Mouse (Mus musculus) cerebellum, postnatal 25 days (tissue): Measurements from ENCODE around the gene Sult2b1.

Source experiments
- DNase-seq, 2 experiments: peaks; one replicate each; pipeline ENCODE4 v3.0.0; 2021; ENCODE audit warnings: mixed read lengths in 2 of 2

Gene Sult2b1

DNA sequence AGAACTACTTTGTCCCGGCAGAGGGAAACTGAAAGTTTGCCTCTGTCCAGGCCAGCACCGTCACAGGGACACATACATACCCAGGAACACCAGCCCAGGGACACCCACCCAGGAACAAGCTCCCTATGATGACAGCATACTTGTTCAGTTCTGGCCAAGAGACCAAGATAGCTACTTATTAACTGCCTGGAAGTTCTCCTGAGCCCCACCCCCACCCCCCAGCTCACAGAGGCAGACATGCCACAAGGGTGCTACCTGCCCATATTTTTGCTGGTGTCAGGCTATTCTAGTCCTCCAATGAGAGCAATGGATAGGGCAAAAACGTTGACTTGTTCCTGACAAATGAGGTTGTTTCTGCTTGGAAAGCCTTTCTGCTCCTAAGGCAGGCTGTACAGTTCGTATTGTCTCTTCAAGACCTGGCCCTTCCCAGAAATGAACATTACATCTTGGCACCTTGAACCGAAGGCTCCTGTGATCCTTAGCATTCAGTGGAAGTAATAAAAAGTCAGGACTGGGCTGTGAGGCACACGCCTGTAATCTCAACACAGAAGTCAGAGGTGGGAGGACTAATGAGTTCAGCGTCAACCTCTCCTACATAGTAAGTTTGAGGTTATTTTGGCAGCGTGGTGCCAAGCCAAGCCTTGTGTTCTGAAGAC, 13.9 kb downstream of the Sult2b1 start:
- no peak for DNase-seq

DNA sequence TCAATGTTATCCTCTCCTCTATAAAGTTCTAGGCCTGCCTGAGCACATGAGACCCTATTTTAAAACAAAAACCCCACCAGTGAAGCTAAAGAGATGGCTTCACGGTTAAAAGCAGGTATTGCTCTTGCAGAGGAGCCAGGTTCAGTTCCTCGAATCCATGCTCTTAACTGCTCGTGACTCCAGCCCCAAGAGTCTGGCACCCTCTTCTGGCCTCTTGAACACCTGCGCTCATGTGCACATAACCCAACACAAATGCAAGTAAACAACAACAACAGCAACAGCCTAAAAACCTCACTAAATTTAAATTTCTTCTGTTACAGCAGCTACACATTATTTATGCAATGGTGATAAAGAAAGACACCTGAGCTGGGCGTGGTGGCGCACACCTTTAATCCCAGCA, 17.0 kb downstream of the Sult2b1 start:
- DNase-seq: no peak

DNA sequence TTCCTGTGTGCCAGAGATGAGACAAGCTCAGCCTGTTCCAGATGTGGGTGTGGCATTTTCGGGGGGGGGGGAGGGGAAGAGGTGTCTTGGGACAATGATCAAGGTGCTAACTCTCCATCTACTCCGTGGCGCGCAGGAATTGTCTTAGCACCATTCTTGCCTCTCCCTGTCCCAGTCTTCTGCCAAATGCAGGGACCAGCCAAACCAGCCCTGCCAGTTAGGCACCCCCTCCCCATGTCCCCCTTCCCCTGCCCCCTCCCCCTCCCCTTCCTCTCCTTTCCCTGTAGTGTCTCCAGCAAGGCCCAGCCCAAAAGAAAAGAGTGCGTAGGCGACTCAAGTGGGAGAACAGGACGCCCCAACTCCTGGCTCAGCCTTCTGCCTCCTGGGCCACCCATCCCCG, 17.7 kb downstream of the Sult2b1 start:
- no peak for DNase-seq

DNA sequence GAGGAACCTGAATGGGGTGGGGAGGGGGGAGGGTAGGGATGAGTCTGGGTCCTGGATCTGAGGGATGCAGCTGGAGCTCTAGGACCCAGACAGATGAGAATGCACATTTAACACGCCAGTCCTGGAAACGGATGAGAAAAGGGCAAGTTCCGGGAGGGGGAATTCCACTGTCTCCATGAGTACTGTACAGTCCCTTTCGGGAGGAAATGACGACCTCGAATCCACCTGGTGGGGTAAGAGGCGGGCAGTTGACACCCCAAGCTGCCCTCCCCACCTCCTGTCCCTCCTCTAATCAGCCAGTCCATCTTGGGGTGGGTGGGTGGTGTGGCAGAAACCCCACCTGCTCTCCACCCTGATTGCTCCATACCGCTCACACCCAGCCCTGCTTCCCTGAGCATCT, 18.5 kb downstream of the Sult2b1 start:
- DNase-seq: no peak

DNA sequence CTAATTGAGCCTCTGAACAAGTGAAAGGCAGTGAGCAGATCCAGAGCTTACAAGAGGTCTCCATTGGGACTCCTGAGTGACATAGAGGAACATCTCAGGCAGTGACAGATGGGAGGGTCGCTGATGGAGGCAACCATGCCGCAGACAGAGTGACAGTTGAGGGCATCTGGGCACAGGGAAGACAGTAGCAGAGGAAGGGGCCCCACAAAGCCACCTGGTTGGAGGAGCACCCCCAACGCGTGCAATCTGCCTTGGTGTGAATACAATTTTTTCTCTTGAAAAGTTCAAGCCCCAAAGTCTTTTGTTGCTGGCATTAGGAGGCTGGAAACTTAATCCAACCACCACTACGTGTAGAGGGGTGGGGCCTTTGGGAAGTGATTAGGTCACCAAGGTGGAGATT, 24.3 kb downstream of the Sult2b1 start:
- no peak for DNase-seq

DNA sequence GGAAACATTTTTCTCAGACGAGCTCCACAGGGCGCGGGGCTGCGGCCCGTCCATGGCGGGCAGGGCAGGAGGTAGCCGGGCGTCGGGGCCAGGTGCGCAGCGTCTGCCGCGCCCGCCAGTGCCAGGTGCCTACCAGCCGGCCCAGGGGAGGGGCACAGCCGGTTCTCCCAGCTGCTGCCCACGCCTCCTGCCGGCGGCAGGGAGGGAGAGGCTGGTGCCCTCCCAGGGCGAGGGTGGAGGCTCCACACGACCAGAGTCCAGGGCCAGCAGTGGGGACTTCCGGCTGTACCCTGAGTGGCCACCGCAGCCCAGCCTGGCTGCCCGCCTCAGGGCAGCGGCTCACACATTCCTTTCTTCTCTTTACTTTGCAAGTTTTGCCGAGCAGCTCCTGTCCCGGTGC, 25.1 kb downstream of the Sult2b1 start:
- DNase-seq: peak in 1 of 2 experiments; percentile 28

DNA sequence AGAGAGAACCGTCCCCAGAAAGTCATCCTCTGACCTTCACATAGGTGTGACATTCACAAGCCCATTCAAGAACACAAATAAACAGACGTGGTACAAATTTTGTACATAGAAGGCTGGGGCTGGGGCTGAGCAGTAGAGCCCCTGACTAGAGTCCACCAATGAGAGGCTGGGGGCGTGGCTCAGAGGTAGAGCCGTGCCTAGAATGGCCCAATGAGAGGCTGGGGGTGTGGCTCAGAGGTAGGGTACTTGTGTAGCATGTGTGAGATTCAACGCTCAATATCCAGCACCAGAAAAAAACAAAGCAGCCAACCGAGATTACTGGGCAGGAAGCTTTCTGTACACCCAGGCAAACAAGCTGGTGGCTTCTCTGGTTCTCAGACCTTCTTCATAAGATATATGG, 28.8 kb downstream of the Sult2b1 start:
- no peak for DNase-seq

DNA sequence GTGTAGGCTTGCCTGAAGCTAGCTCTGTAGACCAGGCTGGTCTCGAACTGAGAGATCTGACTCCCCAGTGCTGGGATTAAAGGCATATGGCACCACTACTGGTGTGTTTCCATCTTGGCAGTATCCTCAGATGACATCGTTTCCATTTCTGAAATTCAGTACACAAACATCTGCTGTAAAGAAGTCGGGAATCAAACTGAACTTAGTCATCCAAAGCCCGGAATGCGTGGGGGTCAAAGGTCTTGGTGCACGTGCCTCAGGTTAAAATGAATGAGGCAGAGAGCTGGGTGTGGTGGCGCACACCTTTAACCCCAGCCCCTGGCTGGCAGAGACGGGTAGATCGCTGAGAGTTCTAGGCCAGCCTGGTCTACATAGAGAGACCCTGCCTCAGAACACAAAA, 34.3 kb downstream of the Sult2b1 start:
- no peak for DNase-seq

DNA sequence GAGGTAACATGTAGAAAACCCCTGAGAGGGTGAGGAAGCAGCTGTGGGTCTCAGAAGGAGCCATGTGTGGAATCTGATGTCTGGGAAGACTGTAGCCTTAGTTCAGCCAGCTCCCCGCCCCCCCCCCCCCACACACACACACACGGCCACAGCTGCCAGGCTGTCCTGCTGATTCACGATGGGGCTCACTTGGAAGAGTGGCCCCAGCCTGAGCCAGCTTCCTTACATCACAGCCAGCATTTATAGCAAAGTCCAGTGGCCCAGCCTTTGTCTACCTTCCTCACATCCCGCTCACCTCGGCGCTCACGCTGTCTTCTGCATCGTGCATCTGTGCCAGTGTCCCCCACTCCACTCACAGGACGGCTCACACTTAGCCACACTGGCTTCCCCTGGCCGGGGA, 35.1 kb downstream of the Sult2b1 start:
- DNase-seq: no peak

DNA sequence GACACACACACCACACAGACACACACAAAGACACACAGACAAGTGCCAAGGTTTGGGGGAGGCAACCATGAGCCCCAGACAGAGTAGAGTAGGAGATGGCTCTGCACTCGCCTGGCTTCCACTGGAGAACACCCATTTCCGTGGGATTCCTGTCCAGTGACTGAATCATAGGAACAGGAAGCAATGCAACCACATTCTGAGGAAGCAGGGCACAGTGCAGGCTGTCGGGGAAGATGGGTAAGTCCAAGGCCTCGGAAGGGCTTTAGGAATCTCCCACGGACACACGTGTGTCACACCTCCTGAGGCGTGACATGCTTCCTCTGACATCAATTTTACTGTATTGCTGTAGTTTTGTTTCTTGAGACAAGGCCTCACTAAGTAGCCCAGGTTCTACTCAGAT, 36.4 kb downstream of the Sult2b1 start:
- DNase-seq: no peak

DNA sequence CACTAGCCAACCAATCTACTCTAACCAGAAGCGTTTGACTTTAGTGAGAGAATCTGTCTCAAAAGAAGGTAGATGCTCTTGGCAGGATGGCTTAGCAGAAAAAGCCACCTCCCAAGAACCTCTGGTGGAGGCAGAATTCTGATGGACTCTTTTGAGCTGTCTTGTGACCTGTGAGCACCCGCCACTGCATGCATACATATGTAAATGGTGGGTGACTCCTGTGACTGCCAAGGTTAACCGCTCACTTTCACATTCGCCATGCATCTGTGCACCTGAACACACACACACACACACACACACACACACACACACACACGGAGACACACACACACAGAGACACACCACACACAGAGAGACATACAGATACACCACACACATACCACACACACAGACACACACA, 37.0 kb downstream of the Sult2b1 start:
- no peak for DNase-seq

DNA sequence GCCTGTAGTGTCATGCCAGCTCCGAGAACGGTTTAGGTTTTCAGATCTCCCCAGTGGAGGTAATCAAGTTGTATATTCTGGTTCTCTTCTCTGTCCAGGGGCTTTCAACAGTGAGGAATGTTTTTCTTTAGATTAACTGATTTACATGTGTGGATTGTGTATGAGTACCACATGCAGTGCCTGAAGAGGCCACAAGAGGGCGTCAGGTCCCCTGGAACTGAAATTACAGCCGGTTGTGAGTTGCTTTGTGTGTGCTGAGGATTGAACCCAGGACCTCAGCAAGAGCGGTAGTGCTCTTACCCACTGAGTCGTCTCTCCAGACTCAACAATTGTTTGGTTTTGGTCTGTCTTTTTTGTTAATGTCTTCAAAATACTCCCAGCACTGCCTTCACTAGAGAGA, 38.0 kb downstream of the Sult2b1 start:
- DNase-seq: no peak

DNA sequence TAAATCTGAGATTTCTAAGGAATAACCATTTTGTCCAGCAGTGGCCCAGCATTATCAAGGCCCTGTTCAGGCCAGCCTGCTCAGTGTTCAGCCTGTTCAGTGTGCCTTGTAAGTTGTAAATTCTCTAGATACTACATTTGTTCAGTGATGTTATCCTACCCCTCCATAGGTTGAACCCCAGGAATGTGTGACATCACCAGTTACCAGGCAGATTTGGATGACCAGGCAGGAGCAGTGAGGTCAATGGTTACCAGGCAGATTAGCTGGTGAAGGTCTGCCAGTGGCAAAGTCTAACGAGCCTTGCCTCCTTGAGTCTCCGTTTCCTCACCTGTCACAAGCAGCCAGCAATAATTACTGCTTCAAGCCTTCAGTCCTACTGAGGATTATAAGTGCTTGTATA, 40.1 kb downstream of the Sult2b1 start:
- DNase-seq: peak; percentile 67 to 88

DNA sequence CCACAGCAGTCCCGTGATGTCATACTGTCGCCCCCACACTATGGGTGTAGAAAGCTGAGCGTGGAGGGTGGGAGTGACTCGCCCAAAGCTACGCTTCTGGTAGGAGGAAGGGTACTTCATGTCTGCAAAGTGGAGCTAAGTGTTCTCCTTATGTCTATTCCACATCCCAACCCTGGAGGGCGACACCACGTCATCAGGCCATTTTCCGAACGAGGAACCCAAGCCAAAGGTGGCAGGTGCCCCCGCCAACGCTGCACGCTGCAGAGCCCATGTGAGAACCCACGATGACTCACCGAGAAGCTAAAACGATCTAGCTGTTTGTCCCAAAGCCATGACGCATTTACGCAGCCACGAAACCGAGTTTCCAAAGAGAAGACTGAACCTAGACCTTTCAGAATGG, 42.1 kb downstream of the Sult2b1 start:
- peak; percentile 44 to 69 for DNase-seq

DNA sequence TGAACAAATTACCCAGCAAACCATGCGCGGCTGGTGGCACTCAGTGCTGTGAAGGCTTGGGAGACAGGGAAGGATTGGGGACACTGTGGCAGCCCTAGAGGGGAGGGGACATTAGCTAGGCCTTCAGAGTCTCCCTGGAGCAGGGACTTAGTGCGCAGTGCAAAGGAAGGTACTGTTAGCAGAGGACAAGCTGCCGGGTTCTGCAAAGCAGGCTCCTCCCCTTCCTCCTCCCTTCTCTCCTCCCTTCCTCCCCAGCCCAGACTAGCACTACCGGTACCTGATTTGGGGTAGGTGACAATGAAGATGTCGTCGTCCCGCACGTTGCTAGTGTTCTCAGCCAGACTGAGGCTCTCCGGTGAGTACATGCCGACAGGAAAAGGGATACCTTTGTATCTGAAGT, 42.7 kb downstream of the Sult2b1 start:
- DNase-seq: no peak

DNA sequence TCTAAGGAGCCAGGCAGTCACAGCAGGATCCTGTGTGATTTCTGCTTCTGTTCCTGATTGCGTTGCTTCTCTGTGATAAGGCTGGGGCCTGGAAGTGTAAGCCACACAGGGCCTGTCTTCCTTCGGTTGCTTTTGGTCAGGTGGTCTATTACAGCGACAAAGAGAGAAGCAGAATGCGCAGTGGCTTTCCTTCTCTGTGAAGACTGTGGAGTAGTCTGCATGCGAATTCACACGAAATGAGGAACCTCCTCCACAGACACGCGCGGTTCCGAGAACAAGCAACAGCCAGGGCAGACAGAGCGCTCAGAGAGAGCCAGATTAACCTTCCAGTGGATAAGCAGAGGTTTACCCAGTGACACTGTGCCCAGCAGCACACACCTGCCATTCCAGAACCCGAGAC, 43.2 kb downstream of the Sult2b1 start:
- DNase-seq: no peak

DNA sequence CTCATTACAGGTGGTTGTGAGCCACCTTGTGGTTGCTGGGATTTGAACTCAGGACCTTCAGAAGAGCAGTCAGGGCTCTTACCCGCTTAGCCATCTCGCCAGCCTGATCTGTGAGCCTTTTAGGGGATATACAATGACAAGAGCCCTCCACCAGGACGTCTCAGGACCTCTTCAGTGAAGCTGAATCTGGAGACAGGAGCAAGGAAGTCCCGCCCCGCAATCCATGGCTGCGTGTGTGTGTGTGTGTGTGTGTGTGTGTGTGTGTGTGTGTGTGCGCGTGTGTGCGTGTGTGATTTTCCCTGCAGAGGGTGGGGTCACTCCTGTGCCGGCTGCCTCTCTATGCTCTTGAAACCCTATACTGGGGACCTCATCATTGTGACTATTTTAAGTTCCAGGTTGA, 44.6 kb downstream of the Sult2b1 start:
- DNase-seq: no peak

DNA sequence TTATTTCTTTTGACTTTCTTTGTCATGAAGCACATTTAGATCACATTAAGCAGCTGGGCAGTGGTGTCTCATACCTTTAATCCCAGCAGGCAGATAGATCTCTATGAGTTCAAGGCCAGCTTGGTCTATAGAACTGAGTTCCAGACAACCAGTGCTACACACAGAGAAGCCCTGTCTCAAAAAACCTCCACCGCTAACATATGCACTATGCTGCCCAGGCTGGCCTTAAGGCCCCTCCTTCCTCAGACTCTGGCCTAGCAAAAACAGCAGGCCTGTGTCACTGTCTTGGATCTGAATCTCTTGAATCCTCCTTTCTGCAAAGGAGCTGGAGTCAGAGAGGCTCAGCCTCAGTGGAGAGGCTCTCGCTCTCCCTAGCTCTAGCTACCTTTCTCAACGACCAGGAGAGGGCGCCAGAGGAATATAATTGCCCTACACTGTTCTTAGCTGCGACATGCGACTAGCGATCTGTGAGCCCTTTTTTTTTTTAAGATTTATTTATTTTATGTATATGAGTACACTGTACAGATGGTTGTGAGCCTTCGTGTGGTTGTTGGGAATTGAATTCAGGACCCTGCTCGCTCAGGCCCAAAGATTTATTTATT, 45.2 kb downstream of the Sult2b1 start:
- DNase-seq: peak; percentile 82 to 91

DNA sequence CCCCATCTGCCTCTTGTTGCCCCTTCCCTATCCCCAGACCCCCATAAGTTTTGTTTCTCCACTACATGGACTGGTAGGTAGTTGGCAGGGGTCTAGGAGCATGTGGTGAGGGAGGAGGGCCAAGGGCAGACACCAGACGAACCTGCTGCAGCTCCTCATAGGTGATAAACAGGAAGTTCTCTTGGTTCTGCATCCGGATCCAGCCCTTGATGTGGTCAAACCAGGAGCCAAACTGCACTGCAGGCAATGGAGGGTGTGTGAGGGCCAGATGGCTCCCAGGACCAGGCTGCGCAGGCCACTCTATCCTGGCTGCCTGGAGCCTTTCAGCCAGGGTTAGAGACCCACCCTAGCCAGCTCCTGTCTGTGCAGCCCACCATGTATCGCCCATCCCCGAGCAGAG, 51.0 kb downstream of the Sult2b1 start:
- DNase-seq: no peak

DNA sequence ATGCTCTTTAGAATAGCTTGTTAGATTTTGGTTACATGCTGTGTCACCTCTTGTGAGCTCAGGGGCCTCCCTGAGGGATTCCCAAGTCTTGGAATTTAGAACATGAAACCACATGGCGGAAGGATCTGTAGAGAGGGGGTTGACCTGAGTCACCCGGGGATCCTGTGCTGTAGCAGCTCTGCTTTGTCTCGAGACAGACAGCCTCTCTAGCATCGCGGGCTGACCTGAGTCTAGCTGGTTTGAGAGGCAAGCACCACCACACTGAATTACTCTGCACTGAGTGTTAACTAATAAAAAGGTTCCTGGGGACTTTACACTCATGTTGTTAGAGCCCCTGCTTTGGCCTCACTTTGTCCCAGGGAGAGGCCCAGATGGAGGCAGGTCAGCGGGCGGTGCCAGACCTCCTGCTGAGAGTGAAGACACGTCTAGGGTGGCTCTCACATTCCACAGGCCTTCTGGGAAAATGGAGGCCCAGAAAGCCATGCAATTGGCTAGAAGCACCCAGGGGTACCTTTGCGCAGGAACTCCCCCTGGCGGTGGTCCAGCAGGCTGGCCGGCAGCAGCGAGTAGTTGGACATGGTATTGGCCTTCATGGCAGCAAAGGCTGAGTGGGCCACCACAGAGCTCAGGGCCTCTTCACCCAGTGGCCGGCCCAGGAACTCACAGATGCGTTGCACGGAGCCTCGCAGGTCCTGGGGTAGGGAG, 53.6 kb downstream of the Sult2b1 start:
- DNase-seq: no peak

DNA sequence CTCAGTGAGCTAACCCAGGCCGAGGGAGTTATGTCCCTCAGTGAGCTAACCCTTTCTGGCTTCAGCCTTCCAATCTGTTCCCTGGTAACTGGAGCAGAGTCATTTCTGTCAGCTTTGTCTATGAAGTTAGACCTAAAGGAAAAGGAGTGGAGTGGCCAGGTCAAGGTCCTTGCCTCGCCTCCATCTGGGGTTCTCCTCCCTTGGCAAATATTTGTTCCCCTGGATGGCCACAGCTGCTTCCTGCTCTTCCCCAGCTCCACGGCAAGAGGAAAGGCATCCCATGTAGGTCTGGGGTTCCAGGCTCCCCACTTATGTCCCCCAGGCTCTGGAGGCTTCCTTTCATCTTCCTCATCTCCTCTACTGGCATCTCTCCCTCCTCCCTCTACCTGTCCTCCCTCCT, 56.8 kb downstream of the Sult2b1 start:
- DNase-seq: no peak

DNA sequence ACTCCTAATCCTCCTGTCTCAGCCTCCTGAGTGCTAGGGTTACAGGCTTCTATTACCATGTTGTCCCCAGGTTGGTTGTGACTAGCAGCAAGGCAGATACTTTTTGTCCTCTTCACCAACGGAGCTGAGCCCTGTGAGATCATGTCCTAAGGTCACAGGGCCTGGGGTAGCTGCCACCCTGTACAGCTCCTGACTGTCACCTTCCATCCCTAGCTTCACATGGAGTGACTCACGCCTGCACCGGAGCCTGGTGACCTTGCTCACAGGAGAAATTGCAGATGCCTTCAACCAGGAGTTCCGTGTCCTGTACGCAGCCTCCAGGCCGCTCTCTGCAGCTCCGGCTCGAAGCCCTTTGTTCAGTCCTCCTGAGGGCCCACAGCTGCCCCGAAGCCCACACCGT, 58.0 kb downstream of the Sult2b1 start:
- no peak for DNase-seq

DNA sequence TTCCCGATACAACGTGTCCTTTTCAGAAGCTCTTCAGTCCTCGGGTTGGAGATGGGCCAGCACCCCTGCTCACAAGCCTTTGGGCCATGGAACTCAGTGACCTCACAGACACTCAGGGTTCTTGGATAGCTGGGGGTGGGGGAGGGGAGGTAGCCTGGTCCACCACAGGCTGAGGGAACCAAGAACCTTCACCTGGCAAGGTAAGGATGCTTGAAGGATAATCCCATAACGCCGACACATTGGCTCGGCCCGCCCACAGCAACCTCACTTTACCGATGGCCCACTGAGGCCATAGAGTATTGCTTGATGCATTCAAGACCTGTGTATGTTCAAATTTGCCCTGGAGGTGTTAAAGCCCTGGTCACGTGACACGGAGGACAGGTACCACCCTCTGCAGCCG, 58.8 kb downstream of the Sult2b1 start, which contains the start of gene Spaca4:
Gene Spaca4 (minus strand): TSS at position 101 of the 400 bp plus-strand sequence.
- DNase-seq: no peak

DNA sequence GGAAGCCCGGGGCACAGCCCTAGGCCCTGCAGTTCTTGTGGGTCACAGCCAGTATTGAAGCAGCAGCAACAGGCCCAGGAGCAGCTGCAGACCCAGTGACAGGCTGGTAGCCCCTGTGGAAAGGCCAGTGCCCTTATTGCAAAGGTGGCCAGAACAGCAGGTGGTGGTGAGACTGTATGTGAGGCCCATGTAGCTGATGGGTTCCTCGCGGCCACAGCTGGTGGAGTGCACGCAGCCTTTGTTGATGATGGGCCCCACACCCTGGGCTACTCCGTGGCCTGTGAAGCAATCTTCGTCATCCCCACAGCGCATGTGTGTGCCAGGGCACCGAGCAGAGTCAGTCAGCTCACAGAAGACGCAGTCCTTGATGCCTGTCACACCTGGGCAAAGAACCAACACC, 59.3 kb downstream of the Sult2b1 start:
- DNase-seq: no peak
